Mouse (Mus musculus) liver, embryonic 14.5 days (tissue): ENCODE results near the gene Nr5a2. TPM values are rescaled to one million over a fixed set of nuclear protein-coding genes. Genes with fewer than 3 reads are reported as not detected.

Experiments used
- ATAC-seq: fragments of 200-750 bp; cut with Nextera tagmentation; 2 replicates; pipeline ENCODE4 v1.8.0; 2017; ENCODE audit warnings: moderate number of reproducible peaks, mild to moderate bottlenecking, moderate library complexity; ENCODE audit not compliant: insufficient read depth
- DNase-seq, 3 experiments: peaks; one replicate each; pipeline ENCODE4 v3.0.0-alpha.2; 2012 to 2013; ENCODE audit warnings: low read depth in 3 of 3, low spot score in 3 of 3
- H3K27ac ChIP-seq: fragments of 300-500 bp; sonication (generic); 2 replicates; pipeline ENCODE4 v1.5.1; 2014; ENCODE audit warnings: moderate library complexity, mild to moderate bottlenecking, control low read depth, inconsistent platforms
- H3K27me3 ChIP-seq: fragments of 300-500 bp; sonication (generic); 2 replicates; pipeline ENCODE4 v1.6.1; 2014; ENCODE audit warnings: mild to moderate bottlenecking, low read length, moderate library complexity; ENCODE audit not compliant: control insufficient read depth, insufficient read depth
- H3K36me3 ChIP-seq: fragments of 300-500 bp; sonication (generic); replicated peaks from 2 replicates; pipeline ENCODE4 v1.6.1; 2014; ENCODE audit warnings: low read depth; ENCODE audit not compliant: control insufficient read depth, insufficient read depth
- H3K4me1 ChIP-seq, 2 experiments: fragments of 200-500 bp in 1 of 2; fragments of 300-500 bp in 1 of 2; sonication (generic) in 1 of 2; replicated peaks; 2 replicates each; pipeline ENCODE4 v1.6.1; 2012 to 2014; ENCODE audit warnings: antibody characterized with exemption in 1 of 2, inconsistent platforms in 1 of 2, low read length in 1 of 2; ENCODE audit not compliant: control insufficient read depth in 2 of 2, insufficient read depth in 2 of 2
- H3K4me2 ChIP-seq: fragments of 300-500 bp; sonication (generic); 2 replicates; pipeline ENCODE4 v1.6.1; 2014; ENCODE audit warnings: low read depth, mild to moderate bottlenecking, control low read depth, moderate library complexity
- H3K4me3 ChIP-seq, 2 experiments: fragments of 200-500 bp in 1 of 2; fragments of 300-500 bp in 1 of 2; sonication (generic) in 1 of 2; 2 replicates each; pipeline ENCODE4 v1.5.1; 2012 to 2014; ENCODE audit warnings: low read depth in 2 of 2, low read length in 2 of 2, mild to moderate bottlenecking in 2 of 2, control low read depth in 1 of 2, inconsistent platforms in 1 of 2, moderate library complexity in 1 of 2; ENCODE audit not compliant: insufficient read depth in 1 of 2
- H3K9ac ChIP-seq: fragments of 300-500 bp; sonication (generic); replicated peaks from 2 replicates; pipeline ENCODE4 v1.6.1; 2014; ENCODE audit warnings: mild to moderate bottlenecking, control low read depth, moderate library complexity
- H3K9me3 ChIP-seq: fragments of 300-500 bp; sonication (generic); 2 replicates; pipeline ENCODE4 v1.6.1; 2016; ENCODE audit warnings: low read length, mixed read lengths; ENCODE audit not compliant: control insufficient read depth
- CTCF ChIP-seq: IDR thresholded peaks from 2 replicates; pipeline ENCODE4 v1.5.1; 2016; ENCODE audit warnings: antibody characterized with exemption, low read depth, control low read depth
- EP300 ChIP-seq: IDR thresholded peaks from 2 replicates; pipeline ENCODE4 v1.6.1; 2016; ENCODE audit warnings: antibody characterized with exemption, low read depth
- WGBS: fragments of 180-500 bp; shearing (Covaris S2); extraction: QIAGEN DNeasy Blood & Tissue Kit; methylation state at CpG from one replicate; pipeline ENCODE4 v1.1.7; 2014; ENCODE audit not compliant: insufficient replicate concordance; 5-methylcytosine and 5-hydroxymethylcytosine counted together
- polyA plus RNA-seq, 2 experiments: library from polyadenylated mRNA; depleted of rRNA in 1 of 2; stranded (reverse) in 1 of 2; unstranded in 1 of 2; fragments of >200 nt; fragmentation: Nextera tagmentation in 1 of 2; extraction: Ambion mirVana in 1 of 2; gene quantifications; 2 replicates each; pipeline versions ENCODE4 v1.2.1 to v1.2.3; 2012 to 2014

The Nr5a2 gene
- polyA plus RNA-seq, 2 experiments, result 1.4 to 2.8 TPM

DNA sequence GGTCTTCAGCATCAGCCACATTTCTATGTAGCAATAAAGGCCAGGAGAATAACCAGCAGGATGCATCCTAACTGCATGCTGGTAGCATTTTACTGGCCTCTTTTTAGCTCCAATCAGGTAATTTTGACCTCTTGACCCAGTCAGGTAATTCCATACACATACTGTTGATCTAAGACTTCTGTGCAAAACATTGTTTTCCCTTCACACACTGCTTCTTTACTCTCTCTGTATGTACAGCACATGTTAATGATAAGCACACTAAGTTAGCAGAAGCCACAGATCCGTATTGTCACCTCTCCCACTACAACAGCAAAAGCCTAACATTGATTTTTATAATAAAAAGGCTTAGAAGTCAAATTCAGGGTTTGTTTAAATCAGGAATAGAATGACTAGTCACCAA lies 21.0 kb downstream of the Nr5a2 start:
- WGBS, result 14% methylated on average over 1 of the region's 1 CpGs
- no peak for ATAC-seq

GRCm38 (mm10) chr1:136935960-136936324 lies 24.3 kb downstream of the Nr5a2 start:
- no peak for ATAC-seq
- Histone ChIP-seq H3K4me3 (no peak overlapping the region), H3K4me2 (no peak overlapping the region), H3K27ac (no peak overlapping the region), H3K9ac (no peak overlapping the region), H3K27me3 (no peaks in the 10 kb centered on the region), H3K9me3 (no peaks in the 10 kb centered on the region), H3K36me3 (no peaks in the 10 kb centered on the region), H3K4me1 (peaks cover 0 to 15% of the 10 kb centered on the region in 2 experiments; a peak in 2 of 4 replicates)
- TF ChIP-seq CTCF (no peak), EP300 (no peak)
- no peak for DNase-seq
- 72% methylated on average over 9 of the region's 9 CpGs for WGBS

More for the DNA sequence above, 21.0 kb downstream of the Nr5a2 start:
- H3K9me3 ChIP-seq, result no peaks in the 10 kb centered on the region
- TF ChIP-seq EP300, result no peak
- TF ChIP-seq CTCF, result no peak
- H3K27me3 ChIP-seq, result no peaks in the 10 kb centered on the region; the same call in 1 of the 2 replicates
- no peak overlapping the region for H3K27ac ChIP-seq
- no peaks in the 10 kb centered on the region for H3K36me3 ChIP-seq
- H3K4me1 ChIP-seq, result peaks cover 0 to 9% of the 10 kb centered on the region in 2 experiments; a peak in 2 of 4 replicates
- no peak overlapping the region for H3K4me2 ChIP-seq
- H3K4me3 ChIP-seq, result no peak overlapping the region
- H3K9ac ChIP-seq, result no peak overlapping the region
- no peak for DNase-seq

DNA sequence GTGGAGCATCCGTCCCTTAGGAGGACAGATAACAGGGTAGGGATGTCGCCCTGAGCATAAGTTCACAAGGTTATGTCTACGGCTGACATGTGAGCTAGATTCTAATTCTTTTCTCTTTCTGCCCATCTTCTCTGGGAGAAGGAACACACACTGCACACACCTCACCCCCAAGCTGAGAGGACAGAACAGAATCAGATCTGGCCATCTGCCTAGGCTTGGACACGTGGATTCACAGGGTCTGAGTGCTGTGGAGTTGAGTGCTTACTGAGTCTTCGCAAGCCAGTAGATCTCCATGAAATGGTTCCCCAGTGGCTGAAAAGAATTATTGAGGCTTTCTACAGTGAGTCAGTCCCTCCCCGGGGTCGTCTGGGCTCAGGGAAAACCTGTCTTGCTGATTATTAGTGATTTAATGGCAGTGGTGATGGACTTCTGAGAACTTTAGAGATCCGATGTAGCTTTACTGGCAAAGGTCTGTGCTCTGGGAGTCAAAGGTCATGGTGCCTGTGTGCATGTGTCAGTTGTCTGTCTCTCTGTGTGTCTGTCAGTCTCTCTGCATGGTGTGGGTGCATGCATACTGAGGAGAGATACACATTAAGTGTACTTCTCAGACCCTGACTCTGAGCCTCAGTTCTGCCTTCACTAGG lies 24.8 kb downstream of the Nr5a2 start:
- H3K9me3 ChIP-seq, result no peaks in the 10 kb centered on the region
- H3K9ac ChIP-seq, result no peak overlapping the region
- DNase-seq (no peak), ATAC-seq (no peak)
- H3K36me3 ChIP-seq, result no peaks in the 10 kb centered on the region
- H3K4me2 ChIP-seq, result no peak overlapping the region
- peaks cover 0 to 16% of the 10 kb centered on the region in 2 experiments; a peak in 2 of 4 replicates for H3K4me1 ChIP-seq
- WGBS, result 58% methylated on average over 8 of the region's 8 CpGs
- H3K4me3 ChIP-seq, result no peak overlapping the region
- no peak overlapping the region for H3K27ac ChIP-seq
- H3K27me3 ChIP-seq, result no peaks in the 10 kb centered on the region
- no peak for TF ChIP-seq CTCF
- TF ChIP-seq EP300, result no peak

- ATAC-seq, result no peak
- Histone ChIP-seq H3K36me3 (no peaks in the 10 kb centered on the region), H3K4me2 (no peak overlapping the region), H3K9ac (no peak overlapping the region), H3K27ac (no peak overlapping the region), H3K27me3 (no peaks in the 10 kb centered on the region), H3K4me1 (peaks cover 0 to 13% of the 10 kb centered on the region in 2 experiments; a peak in 2 of 4 replicates), H3K9me3 (no peaks in the 10 kb centered on the region), H3K4me3 (no peak overlapping the region)
- TF ChIP-seq EP300, result no peak
- TF ChIP-seq CTCF, result no peak
- DNase-seq, result no peak
- WGBS, result 80% methylated on average over 10 of the region's 10 CpGs
Measured at GRCm38 (mm10) chr1:136934051-136934450, 26.2 kb downstream of the Nr5a2 start.

DNA sequence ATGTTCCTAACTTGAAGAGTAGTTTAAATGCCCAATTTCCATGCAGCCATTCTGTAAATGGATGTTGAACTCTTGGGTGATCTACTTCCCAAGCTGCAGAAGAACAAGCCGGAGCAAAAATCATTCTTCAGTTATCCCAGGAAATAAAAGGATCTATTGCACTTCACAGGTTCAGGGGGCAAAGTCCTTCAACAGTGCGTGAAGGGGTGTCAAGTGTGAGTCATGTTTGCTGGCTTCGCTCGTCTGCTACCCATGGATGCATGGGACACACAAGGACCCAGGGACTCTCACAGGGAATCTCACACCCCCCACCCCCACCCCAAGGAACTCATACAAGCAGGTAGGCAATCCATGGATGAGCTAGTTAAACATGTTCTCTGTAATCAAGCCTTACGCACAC lies 29.2 kb downstream of the Nr5a2 start:
- no peak overlapping the region for H3K4me3 ChIP-seq
- no peaks in the 10 kb centered on the region for H3K36me3 ChIP-seq
- 77% methylated on average over 5 of the region's 5 CpGs for WGBS
- peaks cover 0 to 15% of the 10 kb centered on the region in 2 experiments; a peak in 2 of 4 replicates for H3K4me1 ChIP-seq
- ATAC-seq (no peak), DNase-seq (no peak)
- TF ChIP-seq CTCF, result no peak
- TF ChIP-seq EP300, result no peak
- no peak overlapping the region for H3K27ac ChIP-seq
- H3K9ac ChIP-seq, result no peak overlapping the region
- H3K27me3 ChIP-seq, result no peaks in the 10 kb centered on the region
- H3K9me3 ChIP-seq, result no peaks in the 10 kb centered on the region
- H3K4me2 ChIP-seq, result no peak overlapping the region
